Mouse (Mus musculus): ENCODE data around the gene Srpk2.

DNA sequence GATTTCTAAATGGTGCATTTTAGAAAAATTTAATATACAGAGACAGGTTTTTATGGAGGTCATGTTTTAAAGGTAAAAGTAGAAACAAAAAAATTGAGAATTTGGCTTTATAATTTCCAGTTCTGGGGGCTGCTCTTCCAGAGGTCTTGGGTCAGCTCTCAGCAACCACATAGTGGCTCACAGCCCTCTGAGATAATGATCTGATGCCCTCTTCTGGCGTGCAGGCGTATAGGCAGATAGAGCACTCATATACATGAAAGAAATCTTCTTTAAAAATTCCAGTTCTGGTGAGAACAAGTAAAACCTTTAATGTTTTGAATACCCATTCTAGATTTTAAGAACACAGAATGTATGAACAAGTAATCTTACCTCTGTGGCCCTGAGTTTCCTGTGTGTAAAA lies 193.6 kb downstream of the Srpk2 start:
- TF ChIP-seq TAL1 (IDR thresholded peaks at IDR 0.05; ENCODE audit: low read length) (no peak), GATA1 (IDR thresholded peaks at IDR 0.05; ENCODE audit: low read length) (no peak)
